Mouse (Mus musculus) liver, adult (tissue): Measurements from ENCODE around the gene Calhm6.

Experiments
- GATA4 ChIP-seq: IDR thresholded peaks from 2 replicates; pipeline ENCODE4 v1.6.1; 2014; ENCODE audit warnings: mild to moderate bottlenecking, low read length; ENCODE audit not compliant: insufficient replicate concordance

The Calhm6 gene

DNA sequence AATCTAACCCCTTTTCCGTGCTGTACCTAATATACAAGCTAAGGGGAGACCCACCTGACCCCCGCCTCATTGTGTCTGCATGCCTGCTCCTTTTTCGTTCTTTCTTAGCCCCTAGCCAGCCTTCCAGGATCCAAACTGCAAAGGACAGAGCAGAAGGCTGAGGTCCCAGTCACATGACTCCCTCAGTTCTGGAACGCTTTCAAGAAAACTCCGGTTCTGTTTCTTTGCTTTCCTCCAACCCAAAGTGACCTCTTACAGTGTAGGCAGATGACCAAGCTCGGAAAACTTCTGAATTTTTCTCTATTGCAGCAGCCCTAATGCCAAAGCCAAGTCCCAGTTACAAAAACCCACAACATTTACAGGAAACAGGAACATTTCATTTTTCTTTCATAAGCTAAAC, 607 bp upstream of the Calhm6 start:
- TF ChIP-seq GATA4, result no peak

GRCm38 (mm10) chr10:34118421-34118820, 9.4 kb downstream of the Calhm6 start:
- TF ChIP-seq GATA4, result no peak

DNA sequence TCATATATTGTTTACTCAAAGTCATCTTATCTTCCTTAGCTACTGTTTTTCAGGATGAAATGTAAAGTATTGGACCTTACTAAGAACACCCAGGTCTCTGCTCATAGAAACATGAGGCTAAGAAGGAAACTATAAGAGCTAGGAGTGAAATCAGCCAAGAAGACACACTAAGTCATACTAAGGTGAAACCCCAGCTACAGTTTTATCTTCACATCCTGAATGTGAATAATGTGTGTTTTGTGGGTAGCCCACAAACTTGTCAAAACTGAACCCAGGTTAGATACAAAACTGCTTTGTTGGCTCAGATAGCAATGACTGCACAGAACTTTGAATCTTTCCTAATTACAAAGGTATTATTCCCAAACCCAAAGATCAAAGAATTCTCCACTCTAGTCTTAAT, 10.0 kb downstream of the Calhm6 start:
- no peak for TF ChIP-seq GATA4

- TF ChIP-seq GATA4, result no peak
These were observed 10.7 kb downstream of the Calhm6 start for GRCm38 (mm10) chr10:34117131-34117530.

DNA sequence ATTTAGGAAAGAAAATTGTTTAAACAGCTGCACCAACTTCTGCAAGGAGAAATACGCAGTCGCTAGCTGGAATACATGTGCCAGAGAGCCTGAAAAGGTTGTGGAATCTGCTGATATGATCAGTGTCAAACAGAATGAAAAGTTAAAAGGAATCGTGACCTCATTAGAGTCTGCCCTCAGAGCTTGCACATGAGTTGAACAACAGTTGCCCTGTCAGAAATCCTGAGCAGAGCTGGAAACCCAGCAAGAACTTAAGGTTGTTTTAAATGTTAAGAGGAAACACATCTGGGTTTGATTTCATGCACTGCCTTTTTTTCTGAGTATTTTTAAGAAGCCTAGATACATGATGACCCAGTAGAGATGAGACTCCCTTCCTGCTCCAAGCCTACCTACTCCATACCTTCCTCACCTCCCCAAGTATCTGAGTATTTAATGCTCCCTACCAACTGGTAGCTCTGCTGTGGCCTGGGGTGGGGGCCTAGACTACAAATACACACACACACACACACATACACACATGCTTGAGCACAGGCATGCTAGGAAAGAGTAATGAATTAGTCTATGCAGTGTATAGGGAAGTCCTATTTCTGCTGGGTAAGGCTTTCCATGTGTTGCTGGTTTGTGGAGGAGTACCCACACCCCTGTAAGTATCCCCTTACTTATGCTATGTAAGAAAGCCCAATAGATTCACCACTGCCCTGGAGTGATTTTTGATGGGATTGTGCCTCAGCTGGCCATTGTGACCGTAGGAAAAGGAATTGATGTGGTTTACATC, 15.6 kb downstream of the Calhm6 start:
- no peak for TF ChIP-seq GATA4

- TF ChIP-seq GATA4, result no peak
These were observed 16.8 kb downstream of the Calhm6 start for GRCm38 (mm10) chr10:34110863-34111465.

DNA sequence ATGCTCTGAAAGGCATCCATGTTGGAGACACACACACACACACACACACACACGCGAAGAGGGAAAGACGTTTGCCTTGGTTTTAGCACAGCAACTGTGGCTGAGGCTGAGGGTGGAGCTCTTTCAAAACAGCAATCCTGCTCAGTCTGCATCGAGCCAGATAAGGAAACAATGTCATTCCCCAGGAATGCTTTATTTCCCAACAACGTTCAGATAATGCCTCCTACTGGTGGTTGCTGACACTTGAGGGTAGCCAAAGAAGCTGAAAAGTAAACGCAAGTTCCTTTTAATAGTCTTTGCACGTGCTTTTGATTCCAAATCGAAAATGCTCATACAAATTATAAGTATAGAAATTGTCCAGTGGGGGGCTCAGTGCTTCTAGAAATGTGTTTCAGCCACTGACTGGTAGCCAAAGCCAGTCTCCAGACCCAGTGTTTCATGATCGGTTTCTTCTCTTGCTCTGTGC, 31.3 kb downstream of the Calhm6 start, which contains the start of gene Calhm5:
TSS of gene Calhm5 (minus strand) at position 102 of the 466 bp plus-strand sequence.
- peak; percentile 64; the same call in 1 of the 2 replicates for TF ChIP-seq GATA4

DNA sequence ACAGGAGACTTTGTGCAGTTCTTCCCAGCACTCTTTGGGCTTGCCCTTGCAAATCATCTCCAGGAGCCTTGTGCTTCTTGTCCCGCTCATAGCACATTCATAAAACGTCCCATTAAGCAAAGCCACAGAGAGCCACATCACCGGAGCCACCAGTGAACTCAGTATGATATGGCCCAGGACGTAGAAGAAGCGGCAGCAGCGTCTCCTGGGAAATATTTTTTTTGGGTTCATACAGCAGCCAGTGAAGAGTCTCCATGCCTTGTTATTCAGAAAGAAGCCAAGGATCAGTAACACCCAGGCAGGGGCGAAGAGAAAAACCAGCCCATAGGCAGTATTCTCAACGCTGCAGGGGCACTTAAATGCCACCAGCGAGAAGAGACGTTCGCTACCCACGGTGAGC, 31.8 kb downstream of the Calhm6 start:
- no peak for TF ChIP-seq GATA4

- TF ChIP-seq GATA4, result no peak
These were observed 32.6 kb downstream of the Calhm6 start for GRCm38 (mm10) chr10:34095147-34095546.

DNA sequence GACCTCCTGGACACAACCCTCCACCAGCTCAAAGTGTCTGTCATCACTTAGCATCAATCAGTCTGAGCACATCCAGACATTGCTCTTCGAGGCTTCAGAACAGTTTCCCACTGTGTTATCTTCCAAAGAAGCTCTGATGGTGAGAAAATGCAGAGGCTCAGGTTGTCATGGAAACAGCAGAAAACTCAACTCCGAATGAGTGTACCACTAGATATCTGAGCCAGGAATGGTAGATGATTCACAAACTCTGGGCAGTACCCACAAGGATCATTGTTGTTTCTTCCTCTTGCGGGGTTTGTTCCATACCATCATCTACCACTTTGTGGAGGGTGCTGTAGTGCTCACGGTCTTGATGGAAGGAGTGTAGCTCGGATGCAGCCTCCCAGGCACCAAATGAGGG, 35.9 kb downstream of the Calhm6 start:
- TF ChIP-seq GATA4, result no peak

DNA sequence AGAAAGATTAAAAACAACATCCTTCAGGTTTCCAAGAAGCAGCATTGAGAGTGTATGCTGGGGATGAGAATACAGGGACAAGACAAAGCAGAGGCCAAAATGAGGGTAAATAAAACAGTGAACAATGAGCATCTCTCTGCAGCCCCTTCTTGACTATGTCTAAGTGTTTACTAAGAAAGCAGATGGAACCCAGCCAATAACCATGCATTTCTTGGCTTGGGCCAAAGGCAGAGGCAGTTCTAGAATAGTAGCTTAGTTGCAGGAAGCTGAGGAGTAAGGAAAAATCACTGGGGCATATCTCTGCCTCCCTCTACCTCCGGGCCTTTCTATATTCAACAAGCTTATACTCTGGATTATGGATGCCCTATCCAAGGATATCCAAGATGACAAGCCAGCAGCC, 37.3 kb downstream of the Calhm6 start:
- no peak for TF ChIP-seq GATA4

GRCm38 (mm10) chr10:34089517-34089916, 38.3 kb downstream of the Calhm6 start:
- TF ChIP-seq GATA4, result no peak

DNA sequence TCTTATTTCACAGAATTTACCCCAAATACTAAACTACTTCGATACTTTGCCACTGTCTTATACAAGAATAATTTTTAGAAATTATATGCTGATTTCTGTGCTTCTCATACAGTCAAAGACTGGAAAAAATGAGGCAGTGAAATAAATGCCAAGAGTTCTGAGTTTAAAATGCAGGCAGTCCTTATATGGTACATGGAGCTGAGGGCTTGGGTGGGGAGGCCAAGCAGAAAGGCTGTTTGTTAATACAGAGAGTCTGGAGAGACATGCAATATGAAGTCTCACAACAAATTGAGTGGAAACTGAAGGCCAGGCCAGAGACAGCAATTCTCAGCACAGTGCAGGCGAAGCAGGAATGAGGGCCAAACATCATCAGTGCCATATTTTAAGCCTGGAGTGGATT, 39.3 kb downstream of the Calhm6 start:
- TF ChIP-seq GATA4, result no peak

GRCm38 (mm10) chr10:34086514-34086913, 41.3 kb downstream of the Calhm6 start:
- no peak for TF ChIP-seq GATA4
